Mouse (Mus musculus) megakaryocyte, embryonic 14.5 days (primary cell): ENCODE data around the gene Ahdc1.

Source experiments
- FLI1 ChIP-seq: IDR thresholded peaks from 2 replicates; pipeline ENCODE4 v1.6.1; 2012; ENCODE audit warnings: low read length, inconsistent platforms, mixed read lengths
- GATA1 ChIP-seq: IDR thresholded peaks from 3 replicates; pipeline ENCODE4 v1.6.1; 2012; ENCODE audit warnings: mixed read lengths, low read length, inconsistent platforms, borderline replicate concordance

DNA sequence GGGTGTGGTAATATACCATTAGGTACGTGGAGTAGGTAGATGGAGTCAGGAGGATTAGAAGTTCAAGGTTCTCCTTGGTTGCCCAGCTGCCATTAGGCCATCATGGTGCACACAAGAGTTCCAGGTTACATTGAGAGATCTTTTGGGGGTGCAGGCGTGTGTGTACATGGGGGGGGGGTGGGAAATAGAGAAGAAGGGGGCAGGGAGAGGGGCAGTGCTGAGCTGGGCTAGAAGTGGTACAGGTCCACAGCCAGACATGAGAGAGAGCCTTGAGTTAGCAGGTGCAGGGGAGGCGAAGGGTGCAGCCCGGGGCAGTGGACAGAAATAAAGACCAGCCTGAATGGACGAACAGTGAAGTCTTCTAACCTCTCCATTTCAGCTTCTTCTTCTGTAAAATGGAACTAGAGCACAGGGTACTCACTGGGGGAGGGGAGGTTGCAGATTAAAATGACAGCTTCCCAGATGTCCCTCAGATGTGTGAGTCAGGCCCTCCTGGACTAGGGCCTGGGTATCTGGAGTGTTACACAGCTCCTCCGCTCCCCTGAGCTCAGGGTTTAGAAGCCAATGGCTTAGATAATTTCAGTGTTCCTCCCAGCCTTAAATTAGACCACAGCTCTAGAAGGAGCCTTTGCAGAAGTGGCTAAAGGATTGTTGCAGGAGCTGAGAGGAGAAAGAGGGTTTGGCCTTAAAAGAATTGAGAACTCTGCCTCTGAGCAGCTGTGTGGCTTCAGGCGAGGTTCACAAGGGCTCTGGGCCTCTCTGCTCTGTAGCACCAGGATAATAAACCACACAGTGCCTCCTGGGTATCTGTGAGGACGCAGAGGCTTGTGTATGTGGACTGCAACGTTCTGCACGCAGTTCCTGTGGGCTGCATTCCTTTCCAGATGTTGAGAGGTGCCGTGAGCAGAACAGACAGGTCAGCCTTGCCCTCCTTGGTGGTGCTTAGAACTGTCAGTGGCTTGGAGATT lies 47.7 kb downstream of the Ahdc1 start:
- TF ChIP-seq FLI1, result no peak
- no peak for TF ChIP-seq GATA1
